Mouse (Mus musculus) liver, embryonic 14.5 days (tissue): ENCODE data around the gene Pdxdc1. TPM values are rescaled to one million over a fixed set of nuclear protein-coding genes. Genes with fewer than 3 reads are reported as not detected.

Experiments used
- ATAC-seq: fragments of 200-750 bp; cut with Nextera tagmentation; 2 replicates; pipeline ENCODE4 v1.8.0; 2017; ENCODE audit warnings: moderate number of reproducible peaks, mild to moderate bottlenecking, moderate library complexity; ENCODE audit not compliant: insufficient read depth
- DNase-seq, 3 experiments: peaks; one replicate each; pipeline ENCODE4 v3.0.0-alpha.2; 2012 to 2013; ENCODE audit warnings: low read depth in 3 of 3, low spot score in 3 of 3
- H3K27ac ChIP-seq: fragments of 300-500 bp; sonication (generic); 2 replicates; pipeline ENCODE4 v1.5.1; 2014; ENCODE audit warnings: moderate library complexity, mild to moderate bottlenecking, control low read depth, inconsistent platforms
- H3K27me3 ChIP-seq: fragments of 300-500 bp; sonication (generic); 2 replicates; pipeline ENCODE4 v1.6.1; 2014; ENCODE audit warnings: mild to moderate bottlenecking, low read length, moderate library complexity; ENCODE audit not compliant: control insufficient read depth, insufficient read depth
- H3K36me3 ChIP-seq: fragments of 300-500 bp; sonication (generic); replicated peaks from 2 replicates; pipeline ENCODE4 v1.6.1; 2014; ENCODE audit warnings: low read depth; ENCODE audit not compliant: control insufficient read depth, insufficient read depth
- H3K4me1 ChIP-seq, 2 experiments: fragments of 200-500 bp in 1 of 2; fragments of 300-500 bp in 1 of 2; sonication (generic) in 1 of 2; replicated peaks; 2 replicates each; pipeline ENCODE4 v1.6.1; 2012 to 2014; ENCODE audit warnings: antibody characterized with exemption in 1 of 2, inconsistent platforms in 1 of 2, low read length in 1 of 2; ENCODE audit not compliant: control insufficient read depth in 2 of 2, insufficient read depth in 2 of 2
- H3K4me2 ChIP-seq: fragments of 300-500 bp; sonication (generic); 2 replicates; pipeline ENCODE4 v1.6.1; 2014; ENCODE audit warnings: low read depth, mild to moderate bottlenecking, control low read depth, moderate library complexity
- H3K4me3 ChIP-seq, 2 experiments: fragments of 200-500 bp in 1 of 2; fragments of 300-500 bp in 1 of 2; sonication (generic) in 1 of 2; 2 replicates each; pipeline ENCODE4 v1.5.1; 2012 to 2014; ENCODE audit warnings: low read depth in 2 of 2, low read length in 2 of 2, mild to moderate bottlenecking in 2 of 2, control low read depth in 1 of 2, inconsistent platforms in 1 of 2, moderate library complexity in 1 of 2; ENCODE audit not compliant: insufficient read depth in 1 of 2
- H3K9ac ChIP-seq: fragments of 300-500 bp; sonication (generic); replicated peaks from 2 replicates; pipeline ENCODE4 v1.6.1; 2014; ENCODE audit warnings: mild to moderate bottlenecking, control low read depth, moderate library complexity
- H3K9me3 ChIP-seq: fragments of 300-500 bp; sonication (generic); 2 replicates; pipeline ENCODE4 v1.6.1; 2016; ENCODE audit warnings: low read length, mixed read lengths; ENCODE audit not compliant: control insufficient read depth
- CTCF ChIP-seq: IDR thresholded peaks from 2 replicates; pipeline ENCODE4 v1.5.1; 2016; ENCODE audit warnings: antibody characterized with exemption, low read depth, control low read depth
- EP300 ChIP-seq: IDR thresholded peaks from 2 replicates; pipeline ENCODE4 v1.6.1; 2016; ENCODE audit warnings: antibody characterized with exemption, low read depth
- WGBS: fragments of 180-500 bp; shearing (Covaris S2); extraction: QIAGEN DNeasy Blood & Tissue Kit; methylation state at CpG from one replicate; pipeline ENCODE4 v1.1.7; 2014; ENCODE audit not compliant: insufficient replicate concordance; 5-methylcytosine and 5-hydroxymethylcytosine counted together
- polyA plus RNA-seq, 2 experiments: library from polyadenylated mRNA; depleted of rRNA in 1 of 2; stranded (reverse) in 1 of 2; unstranded in 1 of 2; fragments of >200 nt; fragmentation: Nextera tagmentation in 1 of 2; extraction: Ambion mirVana in 1 of 2; gene quantifications; 2 replicates each; pipeline versions ENCODE4 v1.2.1 to v1.2.3; 2012 to 2014

Gene Pdxdc1
- polyA plus RNA-seq, 2 experiments: 16.3 to 21.7 TPM

DNA sequence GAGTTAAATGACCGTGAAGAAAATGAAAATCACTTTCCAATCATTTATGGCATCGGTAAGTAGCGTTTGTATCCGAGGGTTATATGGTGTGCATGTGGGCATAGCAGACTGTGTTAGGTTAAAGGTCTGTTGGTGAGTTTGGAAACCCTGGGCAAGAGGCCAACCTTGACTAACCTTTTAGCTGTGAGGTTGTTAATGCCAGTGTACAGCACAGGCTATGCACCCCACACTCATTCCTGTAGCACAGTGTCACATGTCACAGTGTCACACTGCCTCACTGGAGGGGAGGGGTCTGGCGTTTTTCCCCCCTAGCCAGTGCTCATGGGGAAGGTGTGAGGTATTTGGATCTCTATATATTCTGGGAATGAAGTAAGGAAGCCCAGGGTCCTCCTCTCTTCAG is 71.3 kb downstream of the Pdxdc1 start:
- no peaks in the 10 kb centered on the region for H3K9me3 ChIP-seq
- H3K27me3 ChIP-seq: no peaks in the 10 kb centered on the region
- no peak for TF ChIP-seq CTCF
- no peak for TF ChIP-seq EP300
- DNase-seq (no peak), ATAC-seq (no peak)
- H3K4me3 ChIP-seq: no peak overlapping the region
- H3K9ac ChIP-seq: no peak overlapping the region
- WGBS: 61% methylated on average over 5 of the region's 5 CpGs
- H3K4me1 ChIP-seq: no peaks in the 10 kb centered on the region
- no peak overlapping the region for H3K4me2 ChIP-seq
- H3K27ac ChIP-seq: no peak overlapping the region
- H3K36me3 ChIP-seq: peaks cover 6% of the 10 kb centered on the region

DNA sequence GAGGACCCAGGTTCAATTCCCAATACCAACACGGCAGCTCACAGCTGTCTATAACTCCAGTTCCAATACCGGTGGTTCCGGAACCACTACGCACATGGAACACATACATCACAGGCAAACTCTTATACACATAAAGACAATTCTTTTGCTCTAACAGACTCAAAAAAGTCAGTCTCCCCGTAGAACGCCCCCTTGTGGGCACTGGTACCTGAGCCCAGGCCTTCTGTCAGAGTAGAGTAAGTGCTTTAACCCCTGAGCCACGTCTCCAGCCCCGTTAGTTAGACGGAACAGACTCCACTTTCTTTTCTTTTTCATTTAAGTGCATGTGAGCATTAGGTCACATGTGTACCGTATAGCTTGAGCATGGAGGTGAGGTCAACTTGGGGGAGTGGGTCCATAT is 72.5 kb downstream of the Pdxdc1 start:
- H3K4me1 ChIP-seq: no peaks in the 10 kb centered on the region
- no peaks in the 10 kb centered on the region for H3K9me3 ChIP-seq
- H3K27ac ChIP-seq: no peak overlapping the region
- peaks cover 6% of the 10 kb centered on the region for H3K36me3 ChIP-seq
- no peak for ATAC-seq
- H3K4me2 ChIP-seq: no peak overlapping the region
- H3K4me3 ChIP-seq: no peak overlapping the region
- TF ChIP-seq EP300: no peak
- peak; percentile 35; the same call in 1 of the 2 replicates for TF ChIP-seq CTCF
- 78% methylated on average over 10 of the region's 10 CpGs for WGBS
- DNase-seq: no peak
- H3K27me3 ChIP-seq: no peaks in the 10 kb centered on the region
- H3K9ac ChIP-seq: no peak overlapping the region

DNA sequence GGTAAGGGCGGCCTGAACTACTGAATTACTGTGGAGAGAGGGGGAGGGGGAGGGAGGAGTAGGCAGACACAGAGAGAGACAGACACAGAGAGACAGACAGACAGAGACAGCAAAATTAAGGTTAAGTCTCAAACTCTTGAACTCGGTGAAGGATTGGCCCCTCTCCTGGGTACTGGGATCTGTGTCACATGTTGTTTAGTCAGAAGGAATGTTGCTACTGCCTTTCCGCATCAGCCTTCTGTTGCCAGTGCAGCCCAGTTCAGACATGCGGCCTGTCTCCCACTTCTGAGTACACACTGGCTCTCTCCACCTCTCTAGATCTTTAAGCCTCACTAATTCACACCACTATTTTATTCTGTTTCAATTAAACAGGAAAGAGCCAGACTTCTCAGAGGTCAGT is 76.4 kb downstream of the Pdxdc1 start:
- H3K9ac ChIP-seq: no peak overlapping the region
- no peak overlapping the region for H3K4me2 ChIP-seq
- H3K4me1 ChIP-seq: peaks cover 0 to 6% of the 10 kb centered on the region in 2 experiments; a peak in 2 of 4 replicates
- no peak for ATAC-seq
- no peak for TF ChIP-seq CTCF
- H3K27me3 ChIP-seq: no peaks in the 10 kb centered on the region
- H3K4me3 ChIP-seq: no peak overlapping the region
- H3K36me3 ChIP-seq: no peaks in the 10 kb centered on the region; the same call in 1 of the 2 replicates
- H3K9me3 ChIP-seq: no peaks in the 10 kb centered on the region
- H3K27ac ChIP-seq: no peak overlapping the region
- 73% methylated on average over 4 of the region's 4 CpGs for WGBS
- DNase-seq: no peak

DNA sequence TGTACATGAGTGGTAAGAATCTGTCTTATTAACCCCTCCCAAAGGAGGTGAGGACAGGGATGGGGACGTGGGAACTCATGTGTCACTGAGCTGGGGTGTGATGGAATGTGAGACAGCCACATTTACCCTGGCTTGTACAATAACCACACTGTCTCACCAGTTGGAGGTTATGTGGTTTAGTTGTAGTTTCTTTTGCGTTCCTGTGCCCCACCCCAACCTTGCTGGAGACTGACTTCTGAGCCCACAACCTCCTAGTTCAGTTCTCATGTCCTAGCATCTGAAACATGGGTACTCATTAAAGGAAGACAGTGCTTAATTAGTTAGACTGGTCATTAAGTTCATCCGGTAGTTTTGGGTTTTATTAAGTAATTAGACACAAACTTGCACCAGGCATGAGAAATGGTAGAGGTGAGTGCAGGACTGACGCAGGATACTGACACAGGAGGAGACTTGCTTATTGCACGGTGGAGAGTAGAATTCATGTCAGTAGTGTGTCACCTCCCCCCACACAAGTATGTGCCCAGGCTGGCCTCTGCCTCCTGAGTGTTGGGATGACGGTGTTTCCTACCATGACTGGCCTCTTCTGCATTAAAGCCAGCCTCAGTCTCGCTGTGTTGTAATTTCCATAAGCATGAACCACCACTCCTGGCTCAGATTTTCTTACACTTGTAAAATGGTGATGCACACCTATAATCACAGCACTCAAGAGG is 77.0 kb downstream of the Pdxdc1 start:
- no peaks in the 10 kb centered on the region for H3K9me3 ChIP-seq
- no peak overlapping the region for H3K27ac ChIP-seq
- no peaks in the 10 kb centered on the region; the same call in 1 of the 2 replicates for H3K36me3 ChIP-seq
- WGBS: 70% methylated on average over 7 of the region's 7 CpGs
- peaks cover 0 to 6% of the 10 kb centered on the region in 2 experiments; a peak in 2 of 4 replicates for H3K4me1 ChIP-seq
- TF ChIP-seq CTCF: no peak
- no peak for TF ChIP-seq EP300
- no peak overlapping the region for H3K4me3 ChIP-seq
- DNase-seq (no peak), ATAC-seq (no peak)
- no peak overlapping the region for H3K9ac ChIP-seq
- H3K4me2 ChIP-seq: no peak overlapping the region
- no peaks in the 10 kb centered on the region for H3K27me3 ChIP-seq

DNA sequence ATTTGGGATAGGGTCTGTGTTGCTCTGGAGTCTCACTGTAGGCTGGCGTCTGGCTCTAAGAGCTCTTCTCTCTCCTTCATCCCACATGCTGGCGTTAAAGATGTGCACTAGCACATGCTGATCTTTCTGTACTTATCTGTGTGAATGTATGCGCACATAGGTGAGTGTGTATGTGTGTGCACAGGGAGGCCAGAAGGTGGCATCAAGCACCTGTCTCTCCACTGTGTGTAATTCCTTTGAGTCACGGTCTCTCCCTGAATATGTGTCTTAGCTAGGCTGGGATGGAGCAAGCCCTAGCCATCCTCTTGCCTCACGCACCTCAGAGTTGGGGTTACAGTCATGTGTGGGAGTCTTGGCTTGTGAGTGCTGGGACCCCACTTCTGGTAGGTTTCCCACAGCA is 82.2 kb downstream of the Pdxdc1 start:
- H3K36me3 ChIP-seq: no peaks in the 10 kb centered on the region
- no peak overlapping the region for H3K4me2 ChIP-seq
- peaks cover 3 to 20% of the 10 kb centered on the region in 2 experiments; a peak in 3 of 4 replicates for H3K4me1 ChIP-seq
- ATAC-seq: no peak
- DNase-seq: no peak
- H3K27me3 ChIP-seq: no peaks in the 10 kb centered on the region
- peak; percentile 31 for TF ChIP-seq CTCF
- no peak for TF ChIP-seq EP300
- WGBS: 84% methylated on average over 5 of the region's 5 CpGs
- no peak overlapping the region for H3K4me3 ChIP-seq
- H3K27ac ChIP-seq: no peak overlapping the region
- no peak overlapping the region for H3K9ac ChIP-seq
- no peaks in the 10 kb centered on the region for H3K9me3 ChIP-seq
